Mouse (Mus musculus) heart, adult 2 months (tissue): ENCODE results near the gene Ppil6. TPM values are rescaled to one million over a fixed set of nuclear protein-coding genes. Genes with fewer than 3 reads are reported as not detected.

ENCODE experiments used
- DNase-seq, 2 experiments: peaks; one replicate each; pipeline ENCODE4 v3.0.0; 2021
- H3K27ac ChIP-seq: fragments of 200-600 bp; 2 replicates; pipeline ENCODE4 v1.8.1; 2022
- H3K27me3 ChIP-seq: fragments of 200-500 bp; 2 replicates; pipeline ENCODE4 v1.6.1; 2012; ENCODE audit warnings: mild to moderate bottlenecking, low read length, inconsistent platforms, mixed read lengths; ENCODE audit not compliant: control insufficient read depth, insufficient read depth
- H3K36me3 ChIP-seq: fragments of 200-500 bp; 2 replicates; pipeline ENCODE4 v1.6.1; 2012; ENCODE audit warnings: low read length, inconsistent platforms; ENCODE audit not compliant: control insufficient read depth, insufficient read depth
- H3K4me1 ChIP-seq: fragments of 200-500 bp; 2 replicates; pipeline ENCODE4 v1.6.1; 2011; ENCODE audit warnings: low read length; ENCODE audit not compliant: control insufficient read depth, insufficient read depth
- H3K4me3 ChIP-seq: fragments of 200-600 bp; 2 replicates; pipeline ENCODE4 v1.8.1; 2022
- H3K79me2 ChIP-seq: fragments of 200-500 bp; replicated peaks from 2 replicates; pipeline ENCODE4 v1.6.1; 2012; ENCODE audit warnings: mild to moderate bottlenecking, inconsistent platforms, low read length, moderate library complexity, mixed read lengths; ENCODE audit not compliant: control insufficient read depth, insufficient read depth
- H3K9ac ChIP-seq: fragments of 200-500 bp; 2 replicates; pipeline ENCODE4 v1.6.1; 2012; ENCODE audit warnings: low read depth, mild to moderate bottlenecking, control low read depth, inconsistent platforms, low read length, mixed read lengths
- CTCF ChIP-seq: fragments of 200-600 bp; IDR thresholded peaks from 2 replicates; pipeline ENCODE4 v1.8.1; 2022; ENCODE audit warnings: antibody characterized with exemption, mild to moderate bottlenecking, moderate library complexity
- EP300 ChIP-seq: fragments of 200-500 bp; IDR thresholded peaks from 2 replicates; pipeline ENCODE4 v1.6.1; 2011; ENCODE audit warnings: low read depth, low read length, control low read depth; ENCODE audit not compliant: insufficient read depth
- POLR2A ChIP-seq: fragments of 200-500 bp; IDR thresholded peaks from 2 replicates; pipeline ENCODE4 v1.6.1; 2011; ENCODE audit warnings: mild to moderate bottlenecking, low read depth, low read length, control low read depth; ENCODE audit not compliant: insufficient read depth
- WGBS: fragments of 180-500 bp; shearing (Covaris S2); methylation state at CpG from one replicate; pipeline ENCODE4 v1.1.7; 2018; 5-methylcytosine and 5-hydroxymethylcytosine counted together
- intact Hi-C: fragments of 180-260 bp; cut with DNase I; formaldehyde crosslinking; loops from one replicate; pipeline ENCODE4 v1.15.1; 2025
- polyA plus RNA-seq: library from polyadenylated mRNA; depleted of rRNA; stranded (reverse); fragments of >200 nt; gene quantifications from 2 replicates; pipeline ENCODE4 v1.2.3, GENCODE M21; 2012
- total RNA-seq, 2 experiments: library from RNA; stranded (reverse); gene quantifications; 2 replicates each; pipeline ENCODE4 v1.2.3; 2021

The Ppil6 gene
- total and polyA plus RNA-seq, 3 experiments = 0.59 to 1.7 (median 0.84) TPM

DNA sequence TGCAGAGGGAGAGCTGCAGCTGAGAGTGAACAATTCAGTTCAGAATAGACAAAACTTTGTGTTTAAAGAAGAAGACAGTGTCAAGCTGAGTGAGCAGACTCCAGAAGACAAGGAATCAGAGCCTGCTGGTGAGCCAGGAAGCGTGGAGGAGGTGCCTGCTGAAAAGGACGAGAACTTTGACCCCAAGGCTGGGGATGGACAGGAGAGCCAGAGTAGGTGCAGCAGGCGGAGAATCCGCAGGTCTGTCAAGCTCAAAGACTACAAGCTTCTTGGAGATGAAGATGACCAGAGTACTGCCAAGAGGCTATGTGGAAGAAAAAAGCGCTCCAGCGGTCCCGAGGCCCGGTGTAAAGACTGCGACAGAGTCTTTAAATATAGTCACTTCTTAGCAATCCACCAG, 38.6 kb upstream of the Ppil6 start:
- no peaks in the 10 kb centered on the region for H3K79me2 ChIP-seq
- H3K36me3 ChIP-seq = no peaks in the 10 kb centered on the region
- H3K4me3 ChIP-seq = no peak overlapping the region
- DNase-seq = no peak
- H3K27ac ChIP-seq = no peak overlapping the region
- 94% methylated on average over 9 of the region's 9 CpGs for WGBS
- H3K27me3 ChIP-seq = no peaks in the 10 kb centered on the region
- H3K4me1 ChIP-seq = peaks cover 2% of the 10 kb centered on the region; the same call in 1 of the 2 replicates
- no peak overlapping the region for H3K9ac ChIP-seq
- intact Hi-C loops = no loop called here
- TF ChIP-seq CTCF (no peak), EP300 (no peak), POLR2A (no peak)

DNA sequence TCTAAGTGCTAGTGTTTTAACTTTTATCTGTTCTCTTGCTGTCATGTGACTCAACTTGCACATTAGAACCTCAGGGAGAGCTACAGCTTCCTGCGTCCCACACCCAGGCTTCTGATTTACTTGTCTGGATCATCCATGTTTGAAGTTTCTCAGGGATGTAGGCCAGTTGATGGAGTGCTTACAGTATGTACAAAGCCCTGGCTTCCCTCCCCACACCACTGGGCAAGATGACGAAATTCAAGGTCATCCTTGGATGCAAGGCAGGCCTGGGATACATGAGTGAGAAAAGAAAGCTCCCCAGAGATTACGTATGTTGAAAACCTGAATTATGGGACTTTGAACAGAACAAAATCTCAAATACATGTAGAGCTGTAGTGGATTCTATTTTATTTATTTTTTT, 37.4 kb upstream of the Ppil6 start:
- WGBS = 82% methylated on average over 3 of the region's 3 CpGs
- H3K27me3 ChIP-seq = no peaks in the 10 kb centered on the region
- no peak for DNase-seq
- no peak overlapping the region for H3K27ac ChIP-seq
- TF ChIP-seq CTCF (no peak), EP300 (no peak), POLR2A (no peak)
- H3K9ac ChIP-seq = no peak overlapping the region
- H3K36me3 ChIP-seq = no peaks in the 10 kb centered on the region
- no peak overlapping the region for H3K4me3 ChIP-seq
- intact Hi-C loops = no loop called here
- H3K4me1 ChIP-seq = peaks cover 2% of the 10 kb centered on the region; the same call in 1 of the 2 replicates
- H3K79me2 ChIP-seq = no peaks in the 10 kb centered on the region

DNA sequence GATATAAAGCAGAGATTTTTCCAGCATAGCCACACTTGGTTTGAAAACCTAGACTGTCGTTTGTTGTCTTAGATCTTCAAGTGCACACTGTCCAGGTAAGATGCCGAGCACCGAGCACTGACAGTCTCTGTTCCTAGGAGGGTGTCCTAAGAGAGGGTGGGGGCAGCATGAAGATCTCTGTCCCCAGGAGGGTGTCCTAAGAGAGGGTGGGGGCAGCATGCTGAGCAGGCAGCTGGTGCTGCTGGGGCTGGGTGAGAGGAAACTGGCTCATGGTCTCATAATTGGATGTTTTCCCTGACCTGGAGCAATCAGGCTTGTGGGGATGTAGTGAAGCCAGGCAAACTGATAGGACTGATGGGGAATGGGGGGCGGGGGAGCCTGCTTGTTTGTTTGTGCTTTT, 30.2 kb upstream of the Ppil6 start:
- no peak overlapping the region for H3K4me3 ChIP-seq
- no peaks in the 10 kb centered on the region; the same call in none of the 2 replicates for H3K4me1 ChIP-seq
- no peaks in the 10 kb centered on the region for H3K79me2 ChIP-seq
- no peak overlapping the region for H3K9ac ChIP-seq
- no peak for DNase-seq
- no peak overlapping the region for H3K27ac ChIP-seq
- H3K27me3 ChIP-seq = no peaks in the 10 kb centered on the region
- TF ChIP-seq CTCF (no peak), POLR2A (no peak), EP300 (no peak)
- H3K36me3 ChIP-seq = no peaks in the 10 kb centered on the region
- 71% methylated on average over 4 of the region's 4 CpGs for WGBS
- intact Hi-C loops = no loop called here

DNA sequence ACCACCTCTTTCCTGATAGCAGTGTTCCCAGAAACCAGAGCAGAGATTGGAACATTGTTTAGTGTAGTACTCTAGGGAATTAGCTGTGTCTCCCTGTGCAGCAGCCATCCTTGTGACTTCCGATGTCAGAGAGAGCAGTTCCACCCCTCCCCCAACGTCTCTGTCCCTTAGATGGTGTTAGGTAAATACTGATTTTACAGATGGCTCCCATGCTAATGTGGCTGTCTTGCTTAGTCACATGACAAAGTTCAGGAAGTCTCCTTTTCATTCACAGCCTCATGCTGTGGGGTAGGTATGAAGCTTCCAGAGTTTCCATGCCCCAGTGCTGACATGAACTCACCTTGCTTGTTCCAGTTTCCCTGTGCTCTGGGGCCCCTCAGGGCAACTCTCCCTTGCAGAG, 29.7 kb upstream of the Ppil6 start:
- H3K4me3 ChIP-seq = no peak overlapping the region
- intact Hi-C loops = no loop called here
- H3K36me3 ChIP-seq = no peaks in the 10 kb centered on the region
- no peak overlapping the region for H3K9ac ChIP-seq
- no peaks in the 10 kb centered on the region for H3K79me2 ChIP-seq
- H3K27ac ChIP-seq = no peak overlapping the region
- no peaks in the 10 kb centered on the region; the same call in none of the 2 replicates for H3K4me1 ChIP-seq
- 16% methylated on average over 2 of the region's 2 CpGs for WGBS
- no peak for DNase-seq
- TF ChIP-seq POLR2A (0 out of 2 replicates have a peak, but pooled peaks have one; percentile 18), EP300 (no peak)
- H3K27me3 ChIP-seq = no peaks in the 10 kb centered on the region

DNA sequence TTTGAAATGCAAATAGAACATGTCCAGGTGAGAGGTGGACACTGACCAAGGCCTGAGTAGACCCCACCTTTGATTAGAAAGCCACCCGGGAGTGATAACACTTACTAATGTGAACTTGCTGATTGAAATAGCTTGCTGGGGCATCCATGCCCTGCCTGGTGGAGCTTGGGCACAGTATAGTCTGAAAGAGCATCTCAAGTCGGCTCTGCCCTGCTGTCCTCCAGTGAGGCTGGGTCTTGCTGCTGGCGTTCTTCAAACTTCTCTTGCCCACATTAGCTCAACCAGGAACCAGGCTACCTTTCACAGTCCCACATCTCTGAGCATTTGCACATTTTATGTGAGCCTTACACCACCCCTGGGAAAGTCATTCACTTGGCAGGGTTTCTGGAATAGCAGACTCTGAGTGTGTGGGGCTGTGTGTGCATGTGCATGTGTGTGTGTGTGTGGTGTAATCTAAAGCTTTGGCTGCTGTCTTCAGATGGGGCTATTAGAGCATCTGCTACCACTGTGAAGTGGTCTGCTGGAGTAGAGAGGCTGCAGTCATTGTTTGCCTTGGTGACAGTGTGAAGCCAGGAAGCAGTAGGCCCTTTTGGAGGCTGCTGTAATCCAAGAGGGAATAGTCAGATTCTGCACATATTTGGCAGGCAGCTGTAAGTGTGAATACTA, 29.0 kb upstream of the Ppil6 start:
- WGBS = 85% methylated on average over 3 of the region's 3 CpGs
- intact Hi-C loops = no loop called here

DNA sequence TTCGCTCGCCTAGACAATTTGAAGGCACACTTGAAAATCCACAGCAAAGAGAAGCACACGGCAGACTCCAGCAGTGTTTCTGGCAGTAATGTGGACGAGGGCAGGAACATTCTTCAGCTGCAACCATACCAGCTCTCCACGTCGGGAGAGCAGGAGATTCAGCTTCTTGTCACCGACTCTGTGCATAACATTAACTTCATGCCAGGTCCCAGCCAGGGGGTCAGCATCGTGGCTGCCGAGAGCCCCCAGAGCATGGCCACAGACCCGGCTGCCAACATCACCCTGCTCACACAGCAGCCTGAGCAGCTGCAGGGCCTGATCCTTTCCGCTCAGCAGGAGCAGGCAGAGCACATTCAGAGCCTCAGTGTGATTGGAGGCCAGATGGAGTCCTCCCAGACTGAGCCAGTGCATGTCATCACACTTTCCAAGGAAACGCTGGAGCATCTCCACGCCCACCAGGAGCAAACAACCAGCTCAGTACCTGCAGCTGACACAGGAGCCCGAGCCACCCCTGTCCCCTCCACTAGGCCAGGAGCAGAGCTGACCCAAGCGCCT, 25.8 kb upstream of the Ppil6 start:
- H3K9ac ChIP-seq = no peak overlapping the region
- intact Hi-C loops = no loop called here
- DNase-seq = no peak
- H3K36me3 ChIP-seq = no peaks in the 10 kb centered on the region
- no peaks in the 10 kb centered on the region for H3K27me3 ChIP-seq
- H3K4me1 ChIP-seq = no peaks in the 10 kb centered on the region; the same call in none of the 2 replicates
- no peaks in the 10 kb centered on the region for H3K79me2 ChIP-seq
- no peak overlapping the region for H3K4me3 ChIP-seq
- WGBS = 74% methylated on average over 15 of the region's 15 CpGs
- no peak overlapping the region for H3K27ac ChIP-seq
- TF ChIP-seq POLR2A (no peak), EP300 (no peak), CTCF (no peak)

More for the DNA sequence above, 29.0 kb upstream of the Ppil6 start:
- H3K27ac ChIP-seq = no peak overlapping the region
- no peaks in the 10 kb centered on the region; the same call in none of the 2 replicates for H3K4me1 ChIP-seq
- no peaks in the 10 kb centered on the region for H3K27me3 ChIP-seq
- H3K9ac ChIP-seq = no peak overlapping the region
- no peaks in the 10 kb centered on the region for H3K79me2 ChIP-seq
- TF ChIP-seq EP300 (no peak), CTCF (no peak), POLR2A (no peak)
- H3K4me3 ChIP-seq = no peak overlapping the region
- no peak for DNase-seq
- no peaks in the 10 kb centered on the region for H3K36me3 ChIP-seq
